In genomic region chr14:117710463-117710911, GRCm38 (mm10) we compare ENCODE assay signal across 9 mouse cellular contexts.
DNase-seq lines count a peak whose midpoint lies in the region; ATAC-seq lines count a peak whose summit lies in the region.
"Had no signal": no experiment of that assay in that cellular context is flagged by ENCODE, and none has a peak within 500 bp of the region (broad histone marks: within the 10 kb centered on the region; RNA-seq: fewer than 3 reads in every experiment).

No protein-coding gene starts in this region.

- no peaks in the 10 kb centered on the region for H3K27me3 ChIP-seq in forebrain, embryonic 14.5 days (replicated peaks; ENCODE audit: control insufficient read depth, insufficient read depth, low read length)
- no peaks in the 10 kb centered on the region for H3K27me3 ChIP-seq in forebrain, embryonic 12.5 days
- no peaks in the 10 kb centered on the region for H3K27me3 ChIP-seq in heart, embryonic 15.5 days

- H3K4me1 ChIP-seq in forebrain, embryonic 14.5 days (ENCODE audit: control insufficient read depth, insufficient read depth, low read length): no peaks in the 10 kb centered on the region; the same call in 1 of the 2 replicates
- peaks cover 11% of the 10 kb centered on the region for H3K4me1 ChIP-seq in forebrain, embryonic 12.5 days
- 0 out of 2 replicates have a peak, but pooled peaks cover 3% of the 10 kb centered on the region for H3K4me1 ChIP-seq in heart, embryonic 15.5 days (replicated peaks)

- H3K4me2 ChIP-seq in forebrain, embryonic 14.5 days (ENCODE audit: low read length): no peak overlapping the region
- no peak overlapping the region for H3K4me2 ChIP-seq in forebrain, embryonic 12.5 days
- no peak overlapping the region for H3K4me2 ChIP-seq in heart, embryonic 15.5 days

- H3K9ac ChIP-seq in forebrain, embryonic 14.5 days (ENCODE audit: low read length): no peak overlapping the region
- H3K9ac ChIP-seq in forebrain, embryonic 12.5 days: no peak overlapping the region
- no peak overlapping the region for H3K9ac ChIP-seq in heart, embryonic 15.5 days

- DNase-seq in forebrain, embryonic 14.5 days (ENCODE audit: low spot score): peak; percentile 53
- peak; percentile 52 for DNase-seq in cerebellum, adult 11-12 months
- DNase-seq in lung, postnatal 10 days: peak; percentile 3
- no peak for DNase-seq in kidney, adult 18-20 months
- DNase-seq in ovary, postnatal 36 days (ENCODE audit: low spot score): no peak
- DNase-seq in ovary, postnatal 14 days (ENCODE audit: low spot score): no peak

- 84% methylated on average over 10 of the region's 10 CpGs for WGBS in forebrain, embryonic 14.5 days
- 86% methylated on average over 10 of the region's 10 CpGs for WGBS in forebrain, embryonic 12.5 days
- WGBS in heart, embryonic 15.5 days: 41% methylated on average over 10 of the region's 10 CpGs

- ATAC-seq in forebrain, embryonic 14.5 days: peak; percentile 45; the same call in 1 of the 2 replicates
- no peak for ATAC-seq in forebrain, embryonic 12.5 days (ENCODE audit: low FRiP score)
- peak; percentile 93 for ATAC-seq in heart, embryonic 15.5 days (replicated peaks; ENCODE audit: insufficient number of reproducible peaks, insufficient read depth, low FRiP score, low read depth)
- ATAC-seq: inflammation-experienced regulatory T-cells, adult 6 months had no signal

- H3K9me3 ChIP-seq in forebrain, embryonic 14.5 days (replicated peaks; ENCODE audit: control insufficient read depth, low read length): no peaks in the 10 kb centered on the region
- no peaks in the 10 kb centered on the region for H3K9me3 ChIP-seq in forebrain, embryonic 12.5 days
- no peaks in the 10 kb centered on the region for H3K9me3 ChIP-seq in heart, embryonic 15.5 days (replicated peaks)

- no peak overlapping the region for H3K27ac ChIP-seq in forebrain, embryonic 14.5 days (ENCODE audit: low read depth, low read length)
- no peak overlapping the region for H3K27ac ChIP-seq in forebrain, embryonic 12.5 days
- peak overlapping the region; percentile 61 for H3K27ac ChIP-seq in heart, embryonic 15.5 days

- no peaks in the 10 kb centered on the region for H3K36me3 ChIP-seq in forebrain, embryonic 14.5 days (ENCODE audit: control insufficient read depth, insufficient read depth, low read length)
- H3K36me3 ChIP-seq in forebrain, embryonic 12.5 days (replicated peaks): no peaks in the 10 kb centered on the region
- H3K36me3 ChIP-seq in heart, embryonic 15.5 days: no peaks in the 10 kb centered on the region

- H3K4me3 ChIP-seq in forebrain, embryonic 14.5 days (ENCODE audit: low read depth, low read length): no peak overlapping the region
- H3K4me3 ChIP-seq in forebrain, embryonic 12.5 days (replicated peaks): no peak overlapping the region
- H3K4me3 ChIP-seq in heart, embryonic 15.5 days: no peak overlapping the region

Comparison
In these comparisons a context has a peak if more than half of its experiments do, and no peak if none do; other contexts are left out.
1. DNase-seq: peak in forebrain, embryonic 14.5 days (single experiment), cerebellum, adult 11-12 months (single experiment) and lung, postnatal 10 days (single experiment); none in kidney, adult 18-20 months (single experiment), ovary, postnatal 36 days (single experiment) and ovary, postnatal 14 days (single experiment).